22 mouse cellular contexts compared by ENCODE assay signal in the genomic region with DNA sequence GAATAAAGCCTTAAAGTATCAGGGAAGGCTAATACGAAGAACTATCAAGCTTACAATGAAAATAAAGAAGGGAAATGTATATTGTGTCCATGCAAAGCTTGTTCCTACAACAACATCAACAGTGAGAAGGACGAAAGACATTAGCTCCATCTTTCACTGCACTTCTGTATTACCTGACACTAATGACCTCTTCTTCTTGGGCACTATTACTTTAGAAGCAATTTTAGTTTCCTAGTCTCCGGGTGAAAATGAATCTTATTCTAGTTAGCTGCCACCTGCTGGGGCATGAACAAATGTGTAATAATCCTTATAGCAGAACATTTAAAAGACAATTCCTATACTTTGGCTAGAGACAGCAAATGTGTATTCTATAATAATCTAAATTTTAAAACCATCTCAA. TPM values are rescaled to one million over a fixed set of nuclear protein-coding genes. Genes with fewer than 3 reads are reported as not detected.
DNase-seq lines count a peak whose midpoint lies in the region; ATAC-seq and TF ChIP-seq lines count a peak whose summit lies in the region.
"Had no signal": no experiment of that assay in that cellular context is flagged by ENCODE, and none has a peak within 500 bp of the region (broad histone marks: within the 10 kb centered on the region; RNA-seq: fewer than 3 reads in every experiment).

No protein-coding gene starts in this region.

- no peaks in the 10 kb centered on the region for H3K36me3 ChIP-seq in hindbrain, embryonic 12.5 days
- H3K36me3 ChIP-seq in midbrain, embryonic 13.5 days, result no peaks in the 10 kb centered on the region
- H3K36me3 ChIP-seq in kidney, embryonic 15.5 days, result no peaks in the 10 kb centered on the region
- H3K36me3 ChIP-seq: embryonic facial prominence, embryonic 13.5 days; heart, embryonic 13.5 days had no signal

- peak overlapping the region; percentile 18; the same call in 1 of the 2 replicates for H3K9ac ChIP-seq in hindbrain, embryonic 12.5 days
- peak overlapping the region; percentile 58 for H3K9ac ChIP-seq in midbrain, embryonic 13.5 days (replicated peaks)
- no peak overlapping the region for H3K9ac ChIP-seq in kidney, embryonic 15.5 days
- H3K9ac ChIP-seq: embryonic facial prominence, embryonic 13.5 days; heart, embryonic 13.5 days had no signal

- H3K27ac ChIP-seq in cortical plate, adult 2 months (ENCODE audit: insufficient read depth, low read length), result no peak overlapping the region
- no peak overlapping the region for H3K27ac ChIP-seq in hindbrain, embryonic 12.5 days
- H3K27ac ChIP-seq in midbrain, embryonic 13.5 days, result no peak overlapping the region
- H3K27ac ChIP-seq in kidney, embryonic 15.5 days, result no peak overlapping the region
- H3K27ac ChIP-seq: embryonic facial prominence, embryonic 13.5 days; heart, embryonic 13.5 days; stomach, postnatal 0 days had no signal

- peak overlapping the region; percentile 72 for H3K4me3 ChIP-seq in cortical plate, adult 2 months (ENCODE audit: insufficient read depth, low read length)
- H3K4me3 ChIP-seq in hindbrain, embryonic 12.5 days, result peak overlapping the region; percentile 24
- H3K4me3 ChIP-seq in midbrain, embryonic 13.5 days (replicated peaks), result peak overlapping the region; percentile 77
- H3K4me3 ChIP-seq in kidney, embryonic 15.5 days (replicated peaks), result no peak overlapping the region
- H3K4me3 ChIP-seq: embryonic facial prominence, embryonic 13.5 days; heart, embryonic 13.5 days had no signal

- peak overlapping the region; percentile 38 for H3K4me2 ChIP-seq in hindbrain, embryonic 12.5 days (replicated peaks)
- peak overlapping the region; percentile 53 for H3K4me2 ChIP-seq in midbrain, embryonic 13.5 days (replicated peaks)
- H3K4me2 ChIP-seq in kidney, embryonic 15.5 days, result no peak overlapping the region
- H3K4me2 ChIP-seq: embryonic facial prominence, embryonic 13.5 days; heart, embryonic 13.5 days had no signal

- no peaks in the 10 kb centered on the region for H3K27me3 ChIP-seq in hindbrain, embryonic 12.5 days
- H3K27me3 ChIP-seq in midbrain, embryonic 13.5 days, result no peaks in the 10 kb centered on the region
- peaks cover 42% of the 10 kb centered on the region for H3K27me3 ChIP-seq in kidney, embryonic 15.5 days

- TF ChIP-seq CTCF in brain, embryonic 14.5 days (IDR thresholded peaks at IDR 0.05; ENCODE audit: borderline replicate concordance, extremely low read depth, insufficient read depth, insufficient read length), result no peak
- no peak for TF ChIP-seq CTCF in cortical plate, adult 2 months (IDR thresholded peaks at IDR 0.05; ENCODE audit: extremely low read depth, insufficient read depth, low read length)

- ATAC-seq in hindbrain, embryonic 12.5 days (ENCODE audit: low FRiP score), result no peak
- no peak for ATAC-seq in midbrain, embryonic 13.5 days
- ATAC-seq in kidney, embryonic 15.5 days (replicated peaks; ENCODE audit: low FRiP score), result no peak
- no peak for ATAC-seq in CD4-positive, CD25-positive, alpha-beta regulatory T cell, adult 4 months

- DNase-seq in brain, embryonic 14.5 days (ENCODE audit: low read depth), result peak; percentile 51
- DNase-seq in thymus, postnatal 0 days (ENCODE audit: low spot score), result no peak
- DNase-seq in left cerebral cortex, adult 18-20 months (ENCODE audit: low spot score in 2 of 2), result no peak
- DNase-seq: adrenal gland, postnatal 14 days; gastrocnemius, postnatal 25 days; heart, postnatal 4 days; kidney, adult 2 months; kidney, postnatal 4 days; lung, postnatal 14 days; right cerebral cortex, adult 18-20 months; thymus, postnatal 4 days had no signal

- TF ChIP-seq POLR2A in brain, embryonic 14.5 days (IDR thresholded peaks at IDR 0.05; ENCODE audit: borderline replicate concordance, extremely low read depth, insufficient read depth, insufficient read length, poor library complexity, severe bottlenecking), result no peak
- no peak for TF ChIP-seq POLR2A in cortical plate, adult 2 months (IDR thresholded peaks at IDR 0.05; ENCODE audit: extremely low read depth, insufficient read depth, low read length)

- WGBS in hindbrain, embryonic 12.5 days, result 53% methylated on average over 3 of the region's 3 CpGs
- 26% methylated on average over 3 of the region's 3 CpGs for WGBS in midbrain, embryonic 13.5 days
- WGBS in kidney, embryonic 15.5 days, result 51% methylated on average over 3 of the region's 3 CpGs

- no peaks in the 10 kb centered on the region; the same call in 1 of the 2 replicates for H3K4me1 ChIP-seq in cortical plate, adult 2 months (ENCODE audit: control insufficient read depth, insufficient read depth, low read length)
- peaks cover 12% of the 10 kb centered on the region for H3K4me1 ChIP-seq in hindbrain, embryonic 12.5 days
- peaks cover 35% of the 10 kb centered on the region for H3K4me1 ChIP-seq in midbrain, embryonic 13.5 days (replicated peaks)
- H3K4me1 ChIP-seq in kidney, embryonic 15.5 days, result peaks cover 26% of the 10 kb centered on the region

- no peaks in the 10 kb centered on the region for H3K9me3 ChIP-seq in hindbrain, embryonic 12.5 days (replicated peaks)
- no peaks in the 10 kb centered on the region for H3K9me3 ChIP-seq in midbrain, embryonic 13.5 days
- no peaks in the 10 kb centered on the region for H3K9me3 ChIP-seq in kidney, embryonic 15.5 days (replicated peaks)
- H3K9me3 ChIP-seq: embryonic facial prominence, embryonic 13.5 days; heart, embryonic 13.5 days had no signal

RNA-seq across cellular contexts. Expression of gene Grik2, which starts 1.9 kb away (rescaled TPM):
- polyA plus RNA-seq in brain, embryonic 14.5 days (2012; rRNA removed), result 45.9 and 50.1 TPM in 2 replicates
- 30.7 and 31.4 TPM in 2 replicates for polyA plus RNA-seq in cortical plate, adult 2 months (2012; rRNA removed)
- polyA plus RNA-seq in hindbrain, embryonic 12.5 days (2016; fragmentation: Nextera tagmentation; extraction: Ambion mirVana), result 15.1 and 15.4 TPM in 2 replicates
- polyA plus RNA-seq in midbrain, embryonic 13.5 days (2015; fragmentation: Nextera tagmentation; extraction: Ambion mirVana), result 30.8 and 31.2 TPM in 2 replicates
- 3.6 and 4.9 TPM in 2 replicates for polyA plus RNA-seq in kidney, embryonic 15.5 days (2015; fragmentation: Nextera tagmentation; extraction: Ambion mirVana)
- not detected in 2 replicates for polyA plus RNA-seq in thymus, postnatal 0 days (2015; fragmentation: Nextera tagmentation; extraction: Ambion mirVana)
- not detected for polyA plus RNA-seq in CD4-positive, CD25-positive, alpha-beta regulatory T cell, adult 4 months (2017; shearing (Covaris generic))
- 10 to 100 TPM; 61.0 to 66.1 TPM for total RNA-seq in left cerebral cortex, adult 18-20 months (2021)
- total RNA-seq: megakaryocyte-erythroid progenitor cell, adult 5-6 weeks; neutrophil, adult 5-6 weeks had no signal
- polyA plus RNA-seq: spleen, adult 2 months had no signal
